Mouse (Mus musculus) heart, adult 2 months (tissue): ENCODE results near the gene Tmtc1. TPM values are rescaled to one million over a fixed set of nuclear protein-coding genes. Genes with fewer than 3 reads are reported as not detected.
A peak's percentile ranks its signal among the peaks of the same experiment; 100 is the strongest.

Source experiments
- DNase-seq, 2 experiments: peaks; one replicate each; pipeline ENCODE4 v3.0.0; 2021
- H3K27ac ChIP-seq: fragments of 200-600 bp; 2 replicates; pipeline ENCODE4 v1.8.1; 2022
- H3K27me3 ChIP-seq: fragments of 200-500 bp; 2 replicates; pipeline ENCODE4 v1.6.1; 2012; ENCODE audit warnings: mild to moderate bottlenecking, low read length, inconsistent platforms, mixed read lengths; ENCODE audit not compliant: control insufficient read depth, insufficient read depth
- H3K36me3 ChIP-seq: fragments of 200-500 bp; 2 replicates; pipeline ENCODE4 v1.6.1; 2012; ENCODE audit warnings: low read length, inconsistent platforms; ENCODE audit not compliant: control insufficient read depth, insufficient read depth
- H3K4me1 ChIP-seq: fragments of 200-500 bp; 2 replicates; pipeline ENCODE4 v1.6.1; 2011; ENCODE audit warnings: low read length; ENCODE audit not compliant: control insufficient read depth, insufficient read depth
- H3K4me3 ChIP-seq: fragments of 200-600 bp; 2 replicates; pipeline ENCODE4 v1.8.1; 2022
- H3K79me2 ChIP-seq: fragments of 200-500 bp; replicated peaks from 2 replicates; pipeline ENCODE4 v1.6.1; 2012; ENCODE audit warnings: mild to moderate bottlenecking, inconsistent platforms, low read length, moderate library complexity, mixed read lengths; ENCODE audit not compliant: control insufficient read depth, insufficient read depth
- H3K9ac ChIP-seq: fragments of 200-500 bp; 2 replicates; pipeline ENCODE4 v1.6.1; 2012; ENCODE audit warnings: low read depth, mild to moderate bottlenecking, control low read depth, inconsistent platforms, low read length, mixed read lengths
- CTCF ChIP-seq: fragments of 200-600 bp; IDR thresholded peaks from 2 replicates; pipeline ENCODE4 v1.8.1; 2022; ENCODE audit warnings: antibody characterized with exemption, mild to moderate bottlenecking, moderate library complexity
- EP300 ChIP-seq: fragments of 200-500 bp; IDR thresholded peaks from 2 replicates; pipeline ENCODE4 v1.6.1; 2011; ENCODE audit warnings: low read depth, low read length, control low read depth; ENCODE audit not compliant: insufficient read depth
- POLR2A ChIP-seq: fragments of 200-500 bp; IDR thresholded peaks from 2 replicates; pipeline ENCODE4 v1.6.1; 2011; ENCODE audit warnings: mild to moderate bottlenecking, low read depth, low read length, control low read depth; ENCODE audit not compliant: insufficient read depth
- WGBS: fragments of 180-500 bp; shearing (Covaris S2); methylation state at CpG from one replicate; pipeline ENCODE4 v1.1.7; 2018; 5-methylcytosine and 5-hydroxymethylcytosine counted together
- intact Hi-C: fragments of 180-260 bp; cut with DNase I; formaldehyde crosslinking; loops from one replicate; pipeline ENCODE4 v1.15.1; 2025
- polyA plus RNA-seq: library from polyadenylated mRNA; depleted of rRNA; stranded (reverse); fragments of >200 nt; gene quantifications from 2 replicates; pipeline ENCODE4 v1.2.3, GENCODE M21; 2012
- total RNA-seq, 2 experiments: library from RNA; stranded (reverse); gene quantifications; 2 replicates each; pipeline ENCODE4 v1.2.3; 2021

The Tmtc1 gene
- total and polyA plus RNA-seq, 3 experiments = 46.3 to 131 (median 89.4) TPM

DNA sequence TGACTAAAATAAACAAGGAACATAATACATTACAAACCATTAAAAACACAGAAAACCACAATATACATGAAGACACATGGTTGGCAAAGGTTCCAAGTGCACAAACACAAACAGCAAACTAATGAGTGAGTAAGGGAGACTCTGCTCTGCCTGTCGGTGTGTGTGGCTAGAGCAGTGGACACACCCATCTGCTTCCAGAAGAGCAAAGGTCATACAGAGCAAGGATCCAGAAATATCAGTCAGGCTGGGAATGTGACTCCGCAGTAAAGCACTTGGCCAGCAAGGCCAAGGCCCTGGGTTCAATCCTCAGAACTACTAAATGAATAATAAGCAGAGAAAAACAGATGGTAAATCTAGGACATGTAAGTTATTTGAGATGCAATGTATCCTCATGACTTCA is 27.6 kb downstream of the Tmtc1 start:
- Histone ChIP-seq H3K27ac (no peak overlapping the region; the same call in 1 of the 2 replicates), H3K4me1 (peaks cover 8% of the 10 kb centered on the region), H3K9ac (no peak overlapping the region), H3K4me3 (no peak overlapping the region), H3K27me3 (no peaks in the 10 kb centered on the region), H3K79me2 (peaks cover 3% of the 10 kb centered on the region; the same call in 1 of the 2 replicates), H3K36me3 (peaks cover 15% of the 10 kb centered on the region)
- TF ChIP-seq POLR2A (no peak), CTCF (no peak), EP300 (no peak)
- no peak for DNase-seq
- intact Hi-C loops = loop anchor here (10.0 kb wide), 1 partner anchor 268 kb away; no protein-coding TSS in a partner anchor
- WGBS = 39% methylated on average over 2 of the region's 2 CpGs

DNA sequence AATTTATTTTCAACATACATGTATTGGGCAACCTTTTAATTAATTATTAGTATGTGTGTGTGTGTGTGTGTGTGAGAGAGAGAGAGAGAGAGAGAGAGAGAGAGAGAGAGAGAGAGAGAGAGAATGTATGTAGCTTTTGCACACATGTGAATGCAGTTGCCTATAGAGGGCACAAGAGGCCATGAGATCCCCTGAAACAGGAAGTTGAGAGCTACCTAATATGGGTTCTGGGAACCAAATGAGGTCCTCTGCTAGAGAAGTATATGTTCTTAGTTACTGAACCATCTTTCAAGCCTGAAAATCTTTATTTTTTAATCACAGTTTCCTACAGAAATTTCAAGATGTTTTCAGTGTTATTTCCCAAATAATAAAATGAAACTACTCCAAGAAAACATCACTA is 30.6 kb downstream of the Tmtc1 start:
- Histone ChIP-seq H3K27ac (no peak overlapping the region), H3K36me3 (peaks cover 27% of the 10 kb centered on the region), H3K9ac (no peak overlapping the region), H3K27me3 (no peaks in the 10 kb centered on the region), H3K79me2 (peaks cover 3% of the 10 kb centered on the region; the same call in 1 of the 2 replicates), H3K4me3 (no peak overlapping the region), H3K4me1 (peaks cover 5% of the 10 kb centered on the region)
- no peak for DNase-seq
- intact Hi-C loops = loop anchor here (10.0 kb wide), 1 partner anchor 271 kb away; no protein-coding TSS in a partner anchor
- TF ChIP-seq POLR2A (no peak), CTCF (peak; percentile 49)

DNA sequence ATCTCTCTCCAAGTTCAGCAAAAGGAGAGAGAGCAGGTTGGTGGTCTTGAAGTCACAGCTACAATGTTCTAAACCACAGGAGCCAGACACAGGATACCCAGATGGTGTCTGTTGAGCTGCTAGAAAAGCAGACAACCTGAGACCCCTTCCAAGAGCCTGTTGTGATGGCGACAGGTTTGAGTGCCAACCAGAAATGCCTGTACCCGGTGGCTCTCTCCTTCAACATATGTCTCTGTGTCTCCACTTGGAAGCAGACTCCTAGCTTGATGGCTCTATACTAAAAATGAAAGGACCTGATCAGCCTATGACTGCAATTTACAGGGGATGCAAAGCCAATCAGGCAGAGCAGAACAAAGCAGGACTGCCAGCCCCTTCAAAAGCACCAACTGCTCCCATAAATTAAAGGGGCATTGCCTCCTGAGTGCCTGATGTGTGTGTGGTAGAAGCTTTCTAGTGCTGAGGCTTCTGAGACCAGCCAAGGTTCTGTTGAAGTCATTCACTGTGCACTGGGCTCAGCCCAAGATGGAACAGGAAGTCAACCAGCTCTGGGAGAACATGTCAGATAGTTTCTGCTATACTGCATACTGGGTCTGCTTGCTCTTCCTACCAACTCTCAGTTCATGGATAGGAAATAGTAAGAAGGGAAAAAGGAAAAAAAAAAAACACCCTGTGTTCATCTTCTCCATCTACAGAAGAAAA is 37.2 kb downstream of the Tmtc1 start:
- DNase-seq = no peak
- Histone ChIP-seq H3K9ac (no peak overlapping the region), H3K4me1 (peaks cover 24% of the 10 kb centered on the region), H3K79me2 (no peaks in the 10 kb centered on the region; the same call in 1 of the 2 replicates), H3K27me3 (no peaks in the 10 kb centered on the region), H3K4me3 (no peak overlapping the region), H3K36me3 (peaks cover 59% of the 10 kb centered on the region), H3K27ac (peak overlapping the region; percentile 81)
- intact Hi-C loops = loop anchor here (1.0 kb wide), 1 partner anchor 36 kb away; no protein-coding TSS in a partner anchor
- WGBS = 61% methylated on average over 2 of the region's 2 CpGs
- TF ChIP-seq EP300 (no peak), POLR2A (no peak)

DNA sequence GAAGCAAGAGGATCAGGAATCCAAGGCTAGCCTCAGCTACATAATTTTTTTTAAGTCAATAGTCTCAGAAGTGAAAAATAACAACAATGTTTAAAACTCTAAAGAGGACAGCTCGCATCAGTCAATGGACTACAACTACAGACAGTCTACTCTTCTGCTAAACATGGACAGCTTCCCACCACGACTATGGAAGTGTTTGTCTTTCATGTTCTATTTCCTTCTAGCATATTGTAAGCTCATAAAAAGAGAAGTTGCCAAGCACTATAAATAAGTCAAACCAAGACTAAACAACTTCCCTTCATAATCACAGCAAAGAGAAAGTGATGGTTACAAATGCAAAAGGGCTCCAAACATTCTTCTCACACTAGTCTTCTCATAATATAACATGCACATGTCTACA is 38.6 kb downstream of the Tmtc1 start:
- DNase-seq = no peak
- TF ChIP-seq POLR2A = no peak
- 0 out of 2 replicates have a peak, but pooled peaks have one; percentile 23 for TF ChIP-seq EP300
- no peak overlapping the region for H3K9ac ChIP-seq
- H3K79me2 ChIP-seq = no peaks in the 10 kb centered on the region
- peak overlapping the region; percentile 81 for H3K27ac ChIP-seq
- peaks cover 32% of the 10 kb centered on the region for H3K4me1 ChIP-seq
- H3K4me3 ChIP-seq = no peak overlapping the region
- peaks cover 68% of the 10 kb centered on the region for H3K36me3 ChIP-seq
- WGBS = 27% methylated on average over 2 of the region's 2 CpGs
- H3K27me3 ChIP-seq = no peaks in the 10 kb centered on the region
- intact Hi-C loops = no loop called here

DNA sequence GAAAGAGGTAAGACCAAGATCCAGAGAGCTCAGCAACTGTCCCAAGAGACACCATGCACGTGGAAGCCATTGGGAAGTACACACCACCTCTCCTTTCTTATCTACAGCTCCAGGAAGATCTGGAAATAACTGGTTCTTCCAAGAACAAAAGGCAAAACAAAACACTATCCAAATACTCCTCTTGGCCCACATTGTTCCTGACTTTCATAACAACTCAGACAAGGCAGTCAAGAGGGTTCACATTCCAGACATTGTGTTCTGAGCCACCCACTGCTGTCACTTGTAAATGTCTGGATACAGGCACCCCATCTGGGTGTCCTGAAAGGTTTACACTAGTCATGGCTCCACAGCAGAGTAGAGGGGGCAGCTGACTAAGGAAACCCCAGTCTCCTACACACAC is 39.7 kb downstream of the Tmtc1 start:
- Histone ChIP-seq H3K4me1 (peaks cover 40% of the 10 kb centered on the region), H3K4me3 (no peak overlapping the region), H3K27ac (peak overlapping the region; percentile 81), H3K79me2 (no peaks in the 10 kb centered on the region), H3K27me3 (no peaks in the 10 kb centered on the region), H3K36me3 (peaks cover 69% of the 10 kb centered on the region), H3K9ac (no peak overlapping the region; the same call in 1 of the 2 replicates)
- peak; percentile 56 to 76 for DNase-seq
- TF ChIP-seq POLR2A (peak; percentile 47; the same call in 1 of the 2 replicates), CTCF (no peak), EP300 (peak; percentile 95)
- intact Hi-C loops = loop anchor here (1.0 kb wide), 2 partner anchors 13 to 20 kb away; no protein-coding TSS in a partner anchor
- WGBS = 6% methylated on average over 1 of the region's 1 CpGs

DNA sequence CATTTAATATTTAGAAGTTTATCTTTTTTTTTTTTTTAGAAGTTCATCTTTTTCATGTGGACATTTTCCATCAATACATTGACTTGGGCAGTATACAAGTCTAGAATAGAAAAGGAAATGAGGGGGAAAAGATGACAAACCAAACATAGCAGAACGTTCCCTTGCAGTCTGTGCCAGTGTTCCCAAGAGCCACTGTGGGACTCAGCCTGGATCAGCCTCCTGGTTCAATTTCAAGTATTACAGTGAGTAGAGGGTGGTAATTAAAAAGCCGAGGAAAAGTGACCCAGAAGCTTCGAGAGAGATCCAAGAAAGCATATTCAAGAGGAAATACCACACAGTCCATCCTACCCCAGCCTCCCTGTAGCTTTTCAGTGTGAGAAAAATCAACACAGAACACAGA is 40.4 kb downstream of the Tmtc1 start:
- Histone ChIP-seq H3K27me3 (no peaks in the 10 kb centered on the region), H3K27ac (peak overlapping the region; percentile 81), H3K9ac (no peak overlapping the region), H3K4me1 (peaks cover 47% of the 10 kb centered on the region), H3K79me2 (no peaks in the 10 kb centered on the region), H3K4me3 (no peak overlapping the region), H3K36me3 (peaks cover 74% of the 10 kb centered on the region)
- WGBS = 16% methylated on average over 3 of the region's 3 CpGs
- TF ChIP-seq POLR2A (no peak), EP300 (no peak), CTCF (no peak)
- DNase-seq = no peak
- intact Hi-C loops = loop anchor here (1.0 kb wide), 2 partner anchors 12 to 19 kb away; no protein-coding TSS in a partner anchor
